Mouse (Mus musculus) cerebellum, adult 2 months (tissue): ENCODE results near the gene Adipoq.

ENCODE experiments used
- CTCF ChIP-seq: fragments of 200-500 bp; IDR thresholded peaks from 2 replicates; pipeline ENCODE4 v1.5.1; 2011; ENCODE audit warnings: low read depth, mild to moderate bottlenecking, control low read depth, low read length, moderate library complexity, borderline replicate concordance; ENCODE audit not compliant: insufficient read depth
- POLR2A ChIP-seq: fragments of 200-500 bp; IDR thresholded peaks from 2 replicates; pipeline ENCODE4 v1.6.1; 2011; ENCODE audit warnings: low read length, control low read depth, borderline replicate concordance; ENCODE audit not compliant: insufficient read depth

- no peak for TF ChIP-seq POLR2A
- TF ChIP-seq CTCF: no peak
Measured at GRCm38 (mm10) chr16:23115486-23115885, 30.9 kb upstream of the Adipoq start.
